Mouse (Mus musculus) intestine, embryonic 15.5 days (tissue): ENCODE data around the gene D17Wsu92e. TPM values are rescaled to one million over a fixed set of nuclear protein-coding genes. Genes with fewer than 3 reads are reported as not detected.
A peak's percentile ranks its signal among the peaks of the same experiment; 100 is the strongest.

Source experiments
- ATAC-seq: fragments of 200-750 bp; cut with Nextera tagmentation; 2 replicates; pipeline ENCODE4 v1.8.0; 2017; ENCODE audit warnings: moderate TSS enrichment, moderate library complexity
- H3K27ac ChIP-seq: fragments of 300-500 bp; sonication (generic); 2 replicates; pipeline ENCODE4 v1.5.1; 2015; ENCODE audit warnings: mild to moderate bottlenecking, inconsistent platforms
- H3K27me3 ChIP-seq: fragments of 300-500 bp; sonication (generic); replicated peaks from 2 replicates; pipeline ENCODE4 v1.6.1; 2015; ENCODE audit warnings: inconsistent platforms
- H3K36me3 ChIP-seq: fragments of 300-500 bp; sonication (generic); 2 replicates; pipeline ENCODE4 v1.6.1; 2015; ENCODE audit warnings: inconsistent platforms
- H3K4me1 ChIP-seq: fragments of 300-500 bp; sonication (generic); replicated peaks from 2 replicates; pipeline ENCODE4 v1.6.1; 2015; ENCODE audit warnings: inconsistent platforms
- H3K4me2 ChIP-seq: fragments of 300-500 bp; sonication (generic); replicated peaks from 2 replicates; pipeline ENCODE4 v1.6.1; 2015; ENCODE audit warnings: mild to moderate bottlenecking, inconsistent platforms
- H3K4me3 ChIP-seq: fragments of 300-500 bp; sonication (generic); replicated peaks from 2 replicates; pipeline ENCODE4 v1.5.1; 2015; ENCODE audit warnings: inconsistent platforms
- H3K9ac ChIP-seq: fragments of 300-500 bp; sonication (generic); 2 replicates; pipeline ENCODE4 v1.6.1; 2015; ENCODE audit warnings: inconsistent platforms
- H3K9me3 ChIP-seq: fragments of 300-500 bp; sonication (generic); 2 replicates; pipeline ENCODE4 v1.6.1; 2016; ENCODE audit warnings: inconsistent platforms
- WGBS: fragments of 180-500 bp; shearing (Covaris S2); methylation state at CpG from one replicate; pipeline ENCODE4 v1.1.7; 2015; 5-methylcytosine and 5-hydroxymethylcytosine counted together
- polyA plus RNA-seq: library from polyadenylated mRNA; unstranded; fragments of >200 nt; fragmentation: Nextera tagmentation; extraction: Ambion mirVana; gene quantifications from 2 replicates; pipeline ENCODE4 v1.2.1, GENCODE M21; 2015

D17Wsu92e gene
- polyA plus RNA-seq, 1 experiment from 2014 or later, result 19.0 TPM

GRCm38 (mm10) chr17:27774198-27774597 lies 46.2 kb downstream of the D17Wsu92e start:
- 85% methylated on average over 3 of the region's 3 CpGs for WGBS
- no peak overlapping the region for H3K27ac ChIP-seq
- no peak for ATAC-seq

GRCm38 (mm10) chr17:27771616-27772015 lies 48.8 kb downstream of the D17Wsu92e start:
- H3K9ac ChIP-seq, result no peak overlapping the region
- peaks cover 10% of the 10 kb centered on the region; the same call in 1 of the 2 replicates for H3K36me3 ChIP-seq
- no peaks in the 10 kb centered on the region for H3K9me3 ChIP-seq
- H3K4me3 ChIP-seq, result no peak overlapping the region
- no peak overlapping the region for H3K4me2 ChIP-seq
- no peak overlapping the region for H3K27ac ChIP-seq
- 79% methylated on average over 6 of the region's 6 CpGs for WGBS
- no peaks in the 10 kb centered on the region for H3K4me1 ChIP-seq
- ATAC-seq, result no peak
- H3K27me3 ChIP-seq, result no peaks in the 10 kb centered on the region

More at GRCm38 (mm10) chr17:27774198-27774597, 46.2 kb downstream of the D17Wsu92e start:
- H3K9ac ChIP-seq, result no peak overlapping the region
- no peaks in the 10 kb centered on the region for H3K27me3 ChIP-seq
- H3K9me3 ChIP-seq, result no peaks in the 10 kb centered on the region
- no peak overlapping the region for H3K4me3 ChIP-seq
- H3K4me2 ChIP-seq, result no peak overlapping the region
- H3K36me3 ChIP-seq, result no peaks in the 10 kb centered on the region
- H3K4me1 ChIP-seq, result no peaks in the 10 kb centered on the region

- Histone ChIP-seq H3K9ac (no peak overlapping the region), H3K27ac (no peak overlapping the region), H3K9me3 (no peaks in the 10 kb centered on the region), H3K36me3 (peaks cover 26% of the 10 kb centered on the region), H3K4me3 (no peak overlapping the region), H3K4me2 (no peak overlapping the region), H3K4me1 (no peaks in the 10 kb centered on the region), H3K27me3 (no peaks in the 10 kb centered on the region)
- ATAC-seq, result peak; percentile 65; the same call in 1 of the 2 replicates
- 61% methylated on average over 8 of the region's 8 CpGs for WGBS
These were observed 51.5 kb downstream of the D17Wsu92e start for GRCm38 (mm10) chr17:27768817-27769542.

- H3K9ac ChIP-seq, result no peak overlapping the region
- H3K9me3 ChIP-seq, result no peaks in the 10 kb centered on the region
- no peaks in the 10 kb centered on the region for H3K27me3 ChIP-seq
- peaks cover 34% of the 10 kb centered on the region for H3K36me3 ChIP-seq
- no peaks in the 10 kb centered on the region; the same call in 1 of the 2 replicates for H3K4me1 ChIP-seq
- H3K4me3 ChIP-seq, result no peak overlapping the region
- ATAC-seq, result no peak
- H3K4me2 ChIP-seq, result no peak overlapping the region
- WGBS, result 87% methylated on average over 12 of the region's 12 CpGs
- H3K27ac ChIP-seq, result no peak overlapping the region
These were observed 52.9 kb downstream of the D17Wsu92e start for GRCm38 (mm10) chr17:27767543-27767942.

- H3K36me3 ChIP-seq, result peaks cover 34% of the 10 kb centered on the region
- H3K9ac ChIP-seq, result no peak overlapping the region
- H3K4me1 ChIP-seq, result peaks cover under 1% of the 10 kb centered on the region; the same call in 1 of the 2 replicates
- 88% methylated on average over 5 of the region's 5 CpGs for WGBS
- H3K4me3 ChIP-seq, result no peak overlapping the region
- H3K4me2 ChIP-seq, result no peak overlapping the region
- no peaks in the 10 kb centered on the region for H3K9me3 ChIP-seq
- ATAC-seq, result no peak
- no peaks in the 10 kb centered on the region for H3K27me3 ChIP-seq
- no peak overlapping the region for H3K27ac ChIP-seq
These were observed 53.3 kb downstream of the D17Wsu92e start for GRCm38 (mm10) chr17:27767120-27767519.

GRCm38 (mm10) chr17:27765066-27765465 lies 55.4 kb downstream of the D17Wsu92e start:
- Histone ChIP-seq H3K4me2 (no peak overlapping the region), H3K27me3 (no peaks in the 10 kb centered on the region), H3K36me3 (peaks cover 34% of the 10 kb centered on the region), H3K27ac (no peak overlapping the region), H3K9ac (no peak overlapping the region), H3K4me3 (no peak overlapping the region), H3K9me3 (no peaks in the 10 kb centered on the region), H3K4me1 (peaks cover 8% of the 10 kb centered on the region; the same call in 1 of the 2 replicates)
- 92% methylated on average over 6 of the region's 6 CpGs for WGBS
- ATAC-seq, result no peak

GRCm38 (mm10) chr17:27764453-27764852 lies 56.0 kb downstream of the D17Wsu92e start:
- Histone ChIP-seq H3K4me3 (no peak overlapping the region), H3K4me2 (no peak overlapping the region), H3K4me1 (peaks cover 8% of the 10 kb centered on the region; the same call in 1 of the 2 replicates), H3K36me3 (peaks cover 34% of the 10 kb centered on the region), H3K27me3 (no peaks in the 10 kb centered on the region), H3K9me3 (no peaks in the 10 kb centered on the region), H3K27ac (no peak overlapping the region), H3K9ac (no peak overlapping the region)
- ATAC-seq, result no peak
- WGBS, result 72% methylated on average over 2 of the region's 2 CpGs

GRCm38 (mm10) chr17:27762884-27763283 lies 57.6 kb downstream of the D17Wsu92e start:
- H3K27me3 ChIP-seq, result no peaks in the 10 kb centered on the region
- no peak overlapping the region for H3K4me3 ChIP-seq
- no peaks in the 10 kb centered on the region for H3K9me3 ChIP-seq
- H3K36me3 ChIP-seq, result peaks cover 34% of the 10 kb centered on the region
- H3K27ac ChIP-seq, result no peak overlapping the region
- no peak overlapping the region for H3K9ac ChIP-seq
- H3K4me1 ChIP-seq, result peaks cover 8% of the 10 kb centered on the region; the same call in 1 of the 2 replicates
- ATAC-seq, result no peak
- no peak overlapping the region for H3K4me2 ChIP-seq
- WGBS, result 91% methylated on average over 11 of the region's 11 CpGs

GRCm38 (mm10) chr17:27761639-27762336 lies 58.7 kb downstream of the D17Wsu92e start:
- Histone ChIP-seq H3K27me3 (no peaks in the 10 kb centered on the region), H3K4me1 (peaks cover 8% of the 10 kb centered on the region; the same call in 1 of the 2 replicates), H3K9ac (no peak overlapping the region), H3K27ac (no peak overlapping the region), H3K36me3 (peaks cover 24% of the 10 kb centered on the region), H3K4me3 (no peak overlapping the region), H3K4me2 (no peak overlapping the region), H3K9me3 (no peaks in the 10 kb centered on the region)
- 28% methylated on average over 9 of the region's 9 CpGs for WGBS
- ATAC-seq, result peak; percentile 79

GRCm38 (mm10) chr17:27760169-27760568 lies 60.3 kb downstream of the D17Wsu92e start:
- H3K9me3 ChIP-seq, result no peaks in the 10 kb centered on the region
- peaks cover 8% of the 10 kb centered on the region; the same call in 1 of the 2 replicates for H3K4me1 ChIP-seq
- H3K4me2 ChIP-seq, result no peak overlapping the region
- 71% methylated on average over 6 of the region's 6 CpGs for WGBS
- H3K27me3 ChIP-seq, result no peaks in the 10 kb centered on the region
- peaks cover 16% of the 10 kb centered on the region for H3K36me3 ChIP-seq
- H3K4me3 ChIP-seq, result no peak overlapping the region
- no peak overlapping the region for H3K27ac ChIP-seq
- no peak for ATAC-seq
- H3K9ac ChIP-seq, result no peak overlapping the region

- WGBS, result 84% methylated on average over 8 of the region's 8 CpGs
- no peak overlapping the region for H3K27ac ChIP-seq
- no peak overlapping the region for H3K9ac ChIP-seq
- H3K36me3 ChIP-seq, result no peaks in the 10 kb centered on the region
- no peak for ATAC-seq
- no peaks in the 10 kb centered on the region for H3K9me3 ChIP-seq
- no peak overlapping the region for H3K4me2 ChIP-seq
- no peaks in the 10 kb centered on the region for H3K4me1 ChIP-seq
- no peak overlapping the region for H3K4me3 ChIP-seq
- no peaks in the 10 kb centered on the region for H3K27me3 ChIP-seq
These were observed 68.9 kb downstream of the D17Wsu92e start for GRCm38 (mm10) chr17:27751314-27752202.

GRCm38 (mm10) chr17:27750451-27750942 lies 70.0 kb downstream of the D17Wsu92e start:
- Histone ChIP-seq H3K4me2 (no peak overlapping the region), H3K4me1 (no peaks in the 10 kb centered on the region), H3K36me3 (no peaks in the 10 kb centered on the region), H3K27ac (no peak overlapping the region), H3K9me3 (no peaks in the 10 kb centered on the region), H3K9ac (no peak overlapping the region), H3K27me3 (no peaks in the 10 kb centered on the region), H3K4me3 (no peak overlapping the region)
- ATAC-seq, result no peak
- WGBS, result 91% methylated on average over 6 of the region's 6 CpGs
